Mouse (Mus musculus): Measurements from ENCODE around the gene Plcb3. TPM values are rescaled to one million over a fixed set of nuclear protein-coding genes. Genes with fewer than 3 reads are reported as not detected.
A peak's percentile ranks its signal among the peaks of the same experiment; 100 is the strongest.

Plcb3 gene
- polyA plus RNA-seq, 1 experiment = 51.7 TPM

- Histone ChIP-seq H3K79me3 (ENCODE audit: low read depth) (peaks cover 31% of the 10 kb centered on the region), H3K4me3 (ENCODE audit: insufficient read depth, poor library complexity, severe bottlenecking) (no peak overlapping the region), H3K36me3 (ENCODE audit: control insufficient read depth, insufficient read depth) (peaks cover 37% of the 10 kb centered on the region), H3K79me2 (ENCODE audit: control insufficient read depth, insufficient read depth) (peaks cover 54% of the 10 kb centered on the region), H3ac (ENCODE audit: control insufficient read depth, insufficient read length, low read depth) (peak overlapping the region; percentile 16), H3K27me3 (ENCODE audit: control insufficient read depth, insufficient read depth, insufficient read length) (no peaks in the 10 kb centered on the region)
- no peak for TF ChIP-seq USF1 (IDR thresholded peaks at IDR 0.05; ENCODE audit: low read depth)
- TF ChIP-seq CEBPB (IDR thresholded peaks at IDR 0.05; ENCODE audit: low read depth) = no peak
- TF ChIP-seq MYOG (IDR thresholded peaks at IDR 0.05; ENCODE audit: control insufficient read depth, extremely low read depth, insufficient read length) = no peak
These were observed 1.7 kb upstream of the Plcb3 start for GRCm38 (mm10) chr19:6977759-6978638.

- Histone ChIP-seq H3K4me3 (ENCODE audit: insufficient read depth, poor library complexity, severe bottlenecking) (peak within 1 kb of the TSS; percentile 99), H3K79me3 (ENCODE audit: low read depth) (peaks cover 31% of the 10 kb centered on the region), H3K27me3 (ENCODE audit: control insufficient read depth, insufficient read depth, insufficient read length) (no peaks in the 10 kb centered on the region), H3ac (ENCODE audit: control insufficient read depth, insufficient read length, low read depth) (peak within 1 kb of the TSS; percentile 90), H3K79me2 (ENCODE audit: control insufficient read depth, insufficient read depth) (peaks cover 55% of the 10 kb centered on the region), H3K36me3 (ENCODE audit: control insufficient read depth, insufficient read depth) (peaks cover 27% of the 10 kb centered on the region)
- TF ChIP-seq MAX (IDR thresholded peaks at IDR 0.05) (peak; percentile 4), USF1 (IDR thresholded peaks at IDR 0.05; ENCODE audit: low read depth) (peak; percentile 87), CTCF (IDR thresholded peaks at IDR 0.05; ENCODE audit: control insufficient read depth, insufficient read depth, insufficient read length) (no peak)
These were observed 1.8 kb downstream of the Plcb3 start, which contains the start of gene Ppp1r14b for GRCm38 (mm10) chr19:6974211-6975205. TSS of gene Ppp1r14b (plus strand) at chr19:6974968.

GRCm38 (mm10) chr19:6973581-6974190 lies 2.6 kb downstream of the Plcb3 start:
- no peak for TF ChIP-seq MYOG (IDR thresholded peaks at IDR 0.05; ENCODE audit: control insufficient read depth, extremely low read depth, insufficient read length)
- no peak for TF ChIP-seq MYOD1 (IDR thresholded peaks at IDR 0.05; ENCODE audit: control insufficient read depth, insufficient read length, low read depth)
- TF ChIP-seq USF1 (IDR thresholded peaks at IDR 0.05; ENCODE audit: low read depth) = no peak
- TF ChIP-seq CEBPB (IDR thresholded peaks at IDR 0.05; ENCODE audit: low read depth) = no peak
- TF ChIP-seq CTCF (IDR thresholded peaks at IDR 0.05; ENCODE audit: control insufficient read depth, insufficient read depth, insufficient read length) = no peak
- TF ChIP-seq FOSL1 (IDR thresholded peaks at IDR 0.05; ENCODE audit: insufficient read depth, low read length, poor library complexity, severe bottlenecking) = no peak
- TF ChIP-seq MAX (IDR thresholded peaks at IDR 0.05) = no peak
- H3K79me2 ChIP-seq (ENCODE audit: control insufficient read depth, insufficient read depth) = peaks cover 56% of the 10 kb centered on the region
- peaks cover 24% of the 10 kb centered on the region for H3K36me3 ChIP-seq (ENCODE audit: control insufficient read depth, insufficient read depth)
- H3ac ChIP-seq (ENCODE audit: control insufficient read depth, insufficient read length, low read depth) = peak overlapping the region; percentile 50
- H3K27me3 ChIP-seq (ENCODE audit: control insufficient read depth, insufficient read depth, insufficient read length) = no peaks in the 10 kb centered on the region
- peak overlapping the region; percentile 99 for H3K4me3 ChIP-seq (ENCODE audit: insufficient read depth, poor library complexity, severe bottlenecking)
- peaks cover 34% of the 10 kb centered on the region for H3K79me3 ChIP-seq (ENCODE audit: low read depth)

- Histone ChIP-seq H3K4me3 (ENCODE audit: insufficient read depth, poor library complexity, severe bottlenecking) (no peak overlapping the region), H3ac (ENCODE audit: control insufficient read depth, insufficient read length, low read depth) (no peak overlapping the region), H3K79me3 (ENCODE audit: low read depth) (peaks cover 33% of the 10 kb centered on the region), H3K27me3 (ENCODE audit: control insufficient read depth, insufficient read depth, insufficient read length) (no peaks in the 10 kb centered on the region), H3K36me3 (ENCODE audit: control insufficient read depth, insufficient read depth) (peaks cover 11% of the 10 kb centered on the region), H3K79me2 (ENCODE audit: control insufficient read depth, insufficient read depth) (peaks cover 56% of the 10 kb centered on the region)
- TF ChIP-seq CEBPB (IDR thresholded peaks at IDR 0.05; ENCODE audit: low read depth) (peak; percentile 10), USF1 (IDR thresholded peaks at IDR 0.05; ENCODE audit: low read depth) (no peak), FOSL1 (IDR thresholded peaks at IDR 0.05; ENCODE audit: insufficient read depth, low read length, poor library complexity, severe bottlenecking) (no peak), CTCF (IDR thresholded peaks at IDR 0.05; ENCODE audit: control insufficient read depth, insufficient read depth, insufficient read length) (no peak)
These were observed 3.9 kb downstream of the Plcb3 start for GRCm38 (mm10) chr19:6972247-6972917.

- H3K36me3 ChIP-seq (ENCODE audit: control insufficient read depth, insufficient read depth) = peaks cover 4% of the 10 kb centered on the region
- H3ac ChIP-seq (ENCODE audit: control insufficient read depth, insufficient read length, low read depth) = peak overlapping the region; percentile 36
- peaks cover 51% of the 10 kb centered on the region for H3K79me2 ChIP-seq (ENCODE audit: control insufficient read depth, insufficient read depth)
- TF ChIP-seq MAX (IDR thresholded peaks at IDR 0.05) = no peak
- TF ChIP-seq MYOD1 (IDR thresholded peaks at IDR 0.05; ENCODE audit: control insufficient read depth, insufficient read length, low read depth) = no peak
- TF ChIP-seq USF1 (IDR thresholded peaks at IDR 0.05; ENCODE audit: low read depth) = no peak
- TF ChIP-seq CTCF (IDR thresholded peaks at IDR 0.05; ENCODE audit: control insufficient read depth, insufficient read depth, insufficient read length) = no peak
- TF ChIP-seq FOSL1 (IDR thresholded peaks at IDR 0.05; ENCODE audit: insufficient read depth, low read length, poor library complexity, severe bottlenecking) = no peak
- TF ChIP-seq MYOG (IDR thresholded peaks at IDR 0.05; ENCODE audit: control insufficient read depth, extremely low read depth, insufficient read length) = no peak
- no peak for TF ChIP-seq CEBPB (IDR thresholded peaks at IDR 0.05; ENCODE audit: low read depth)
- H3K4me3 ChIP-seq (ENCODE audit: insufficient read depth, poor library complexity, severe bottlenecking) = no peak overlapping the region
- H3K79me3 ChIP-seq (ENCODE audit: low read depth) = peaks cover 27% of the 10 kb centered on the region
- no peaks in the 10 kb centered on the region for H3K27me3 ChIP-seq (ENCODE audit: control insufficient read depth, insufficient read depth, insufficient read length)
These were observed 4.6 kb downstream of the Plcb3 start for GRCm38 (mm10) chr19:6971644-6972043.
